Mouse (Mus musculus): Measurements from ENCODE around the gene Samm50. TPM values are rescaled to one million over a fixed set of nuclear protein-coding genes. Genes with fewer than 3 reads are reported as not detected.

Samm50 gene
- 27.4 and 28.7 TPM in 2 replicates for polyA plus RNA-seq (2012; rRNA removed)

DNA sequence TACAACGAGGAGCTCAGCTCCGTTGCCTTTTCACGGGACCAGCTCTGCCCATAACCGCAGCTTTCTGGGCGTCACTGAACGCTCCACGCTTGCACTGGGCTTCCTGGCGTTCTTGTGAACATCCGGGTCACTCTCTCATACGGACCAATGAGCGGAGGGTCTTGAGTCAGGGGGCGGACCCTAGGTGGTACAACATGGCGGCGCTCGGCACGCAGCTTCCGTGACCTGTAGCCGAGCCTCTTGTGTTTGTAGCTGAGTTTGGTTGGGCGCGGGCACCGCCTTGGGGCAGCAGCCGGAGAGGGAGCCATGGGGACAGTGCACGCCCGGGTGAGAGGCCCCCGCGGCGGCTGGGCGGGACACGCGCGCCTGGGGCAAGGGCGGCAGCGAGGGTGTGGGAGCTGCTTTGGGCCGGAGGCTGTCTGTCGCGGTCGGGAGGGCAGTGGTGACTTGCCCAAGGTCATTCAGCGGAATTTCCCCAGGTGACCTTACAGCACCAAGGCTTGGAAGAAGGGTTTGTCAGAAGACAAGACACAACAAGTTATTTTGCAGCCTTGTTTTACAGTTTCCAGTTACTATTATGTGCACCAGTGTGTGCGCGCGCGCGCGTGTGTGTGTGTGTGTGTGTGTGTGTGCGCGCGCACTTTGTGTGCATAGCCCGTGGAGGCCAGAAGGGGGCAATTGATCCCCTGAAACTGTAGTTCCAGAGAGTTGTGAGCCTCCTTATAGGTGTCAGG, at the start of gene Samm50:
TSS of gene Samm50 (plus strand) at position 184 of the 734 bp plus-strand sequence.

DNA sequence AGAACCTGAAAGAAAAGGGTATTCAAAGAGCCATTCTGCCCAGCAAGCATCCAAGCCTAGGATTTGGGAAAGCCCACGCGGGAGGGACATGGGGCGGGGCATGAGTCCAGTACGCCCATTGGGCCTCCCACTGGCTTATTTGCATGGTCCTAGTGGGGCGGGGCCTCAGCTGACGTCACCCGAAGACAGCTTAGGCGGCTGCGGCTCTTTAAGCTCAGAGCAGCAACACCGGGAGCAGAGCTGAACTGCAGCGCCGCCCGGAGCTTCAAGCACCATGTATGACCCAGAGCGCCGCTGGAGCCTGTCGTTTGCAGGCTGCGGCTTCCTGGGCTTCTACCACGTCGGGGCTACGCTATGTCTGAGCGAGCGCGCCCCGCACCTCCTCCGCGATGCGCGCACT, 24.4 kb upstream of the Samm50 start, which contains the start of gene Pnpla3:
TSS of gene Pnpla3 (plus strand) at position 238 of the 400 bp plus-strand sequence.

DNA sequence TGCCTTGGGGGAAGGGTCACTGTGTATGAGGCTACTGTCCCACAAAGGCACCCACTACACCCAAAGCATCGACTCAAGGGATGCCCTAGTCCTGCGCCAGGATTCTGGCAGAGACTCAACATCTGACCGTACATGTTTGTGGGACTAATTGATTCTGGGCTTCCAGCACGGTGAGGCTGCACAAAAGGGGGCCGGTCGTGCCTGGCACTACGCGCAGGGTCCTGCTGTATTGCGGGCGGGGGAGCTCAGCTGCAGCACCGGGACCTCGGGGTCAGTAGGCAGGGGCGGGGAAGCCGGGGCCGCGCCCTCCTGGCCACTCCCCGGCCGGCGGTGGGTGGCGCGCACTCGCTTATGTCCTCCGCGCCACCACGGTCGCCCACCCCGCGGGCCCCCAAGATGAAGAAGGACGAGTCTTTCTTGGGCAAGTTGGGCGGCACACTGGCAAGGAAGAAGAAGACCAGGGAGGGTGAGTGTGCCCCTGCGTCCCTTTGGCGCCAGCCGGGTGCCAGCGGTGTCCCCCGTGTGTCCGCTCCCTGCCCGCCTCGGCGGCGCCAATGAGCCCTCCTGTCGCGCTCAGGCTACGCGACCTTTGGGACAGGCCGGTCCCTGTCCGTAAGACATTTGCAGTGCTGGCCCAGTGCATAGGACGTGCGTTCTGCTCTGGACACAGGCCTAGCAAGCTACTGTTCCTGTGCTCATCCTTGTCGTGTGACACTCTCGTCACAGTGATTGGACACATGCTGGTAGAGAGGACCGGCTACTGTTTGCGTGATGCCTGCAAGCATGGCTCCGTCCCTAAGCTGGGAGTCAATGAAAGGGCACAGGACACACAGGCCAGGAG, 39.9 kb downstream of the Samm50 start, which contains the start of gene Parvb:
TSS of gene Parvb (plus strand) at position 323 of the 841 bp plus-strand sequence.

Other genes with a start within 250 kb of the Samm50 start
- 0.12 and 0.20 TPM in 2 replicates for gene Efcab6, start 126.9 kb upstream of the Samm50 start, polyA plus RNA-seq (2012; rRNA removed)
- gene Sult4a1, start 86.5 kb upstream of the Samm50 start, polyA plus RNA-seq (2012; rRNA removed): 12.6 and 13.2 TPM in 2 replicates
- not detected in 2 replicates for gene Pnpla5, start 69.1 kb upstream of the Samm50 start, polyA plus RNA-seq (2012; rRNA removed)
- gene Pnpla3, start 24.4 kb upstream of the Samm50 start, polyA plus RNA-seq (2012; rRNA removed): 3.8 and 4.1 TPM in 2 replicates
- 19.6 and 25.3 TPM in 2 replicates for gene Parvb, start 39.8 kb downstream of the Samm50 start, polyA plus RNA-seq (2012; rRNA removed)
- gene Parvg, start 131.8 kb downstream of the Samm50 start, polyA plus RNA-seq (2012; rRNA removed): 1.5 TPM in 2 replicates